Comparison of ENCODE assay signal across 11 mouse cellular contexts in genomic region chr2:31067059-31067595, GRCm38 (mm10).
DNase-seq lines count a peak whose midpoint lies in the region; ATAC-seq and TF ChIP-seq lines count a peak whose summit lies in the region.
"Had no signal": no experiment of that assay in that cellular context is flagged by ENCODE, and none has a peak within 500 bp of the region (broad histone marks: within the 10 kb centered on the region; RNA-seq: fewer than 3 reads in every experiment).

No protein-coding gene starts in this region.

- H3K27ac ChIP-seq in ES-Bruce4 (ENCODE audit: insufficient read depth, low read length): peak overlapping the region; percentile 96
- H3K27ac ChIP-seq in forebrain, embryonic 12.5 days: peak overlapping the region; percentile 88
- peak overlapping the region; percentile 42; the same call in 1 of the 2 replicates for H3K27ac ChIP-seq in kidney, embryonic 15.5 days

- ATAC-seq in forebrain, embryonic 12.5 days (ENCODE audit: low FRiP score): 0 out of 2 replicates have a peak, but pooled peaks have one; percentile 17
- ATAC-seq in kidney, embryonic 15.5 days (replicated peaks; ENCODE audit: low FRiP score): no peak
- ATAC-seq: intestine, postnatal 0 days had no signal

- peak overlapping the region; percentile 22 for H3K4me3 ChIP-seq in ES-Bruce4 (ENCODE audit: low read depth, low read length)
- no peak overlapping the region for H3K4me3 ChIP-seq in forebrain, embryonic 12.5 days (replicated peaks)
- H3K4me3 ChIP-seq in kidney, embryonic 15.5 days (replicated peaks): no peak overlapping the region

- WGBS in forebrain, embryonic 12.5 days: 72% methylated on average over 13 of the region's 13 CpGs
- 87% methylated on average over 13 of the region's 13 CpGs for WGBS in kidney, embryonic 15.5 days

- H3K4me2 ChIP-seq in forebrain, embryonic 12.5 days: no peak overlapping the region
- H3K4me2 ChIP-seq in kidney, embryonic 15.5 days: no peak overlapping the region

- no peak for TF ChIP-seq CTCF in ES-Bruce4 (IDR thresholded peaks at IDR 0.05; ENCODE audit: low read depth, low read length)

- peak; percentile 70; the same call in 1 of the 2 replicates for TF ChIP-seq EP300 in ES-Bruce4 (IDR thresholded peaks at IDR 0.05; ENCODE audit: insufficient read depth, low read depth, low read length)

- peak; percentile 8 for DNase-seq in embryo, embryonic 10.5 days (ENCODE audit: low spot score)
- DNase-seq in embryo, embryonic 10 days (ENCODE audit: low spot score): no peak
- no peak for DNase-seq in natural killer cell, adult 2 months (ENCODE audit: low spot score in 2 of 2)
- no peak for DNase-seq in urinary bladder, adult 2 months (ENCODE audit: low spot score)
- no peak for DNase-seq in frontal cortex, postnatal 14 days (ENCODE audit: low spot score in 2 of 2)
- DNase-seq: heart, adult 18-20 months; lung, postnatal 4 days had no signal

- no peaks in the 10 kb centered on the region for H3K27me3 ChIP-seq in ES-Bruce4 (ENCODE audit: control insufficient read depth, insufficient read depth, low read length, poor library complexity, severe bottlenecking)
- H3K27me3 ChIP-seq in forebrain, embryonic 12.5 days: no peaks in the 10 kb centered on the region
- H3K27me3 ChIP-seq in kidney, embryonic 15.5 days: no peaks in the 10 kb centered on the region

- peak overlapping the region; percentile 57 for H3K9ac ChIP-seq in ES-Bruce4 (ENCODE audit: low read depth, poor library complexity, severe bottlenecking)
- H3K9ac ChIP-seq in forebrain, embryonic 12.5 days: no peak overlapping the region
- H3K9ac ChIP-seq in kidney, embryonic 15.5 days: no peak overlapping the region

- no peak for TF ChIP-seq POLR2A in ES-Bruce4 (IDR thresholded peaks at IDR 0.05; ENCODE audit: insufficient read depth, low read length)

- H3K4me1 ChIP-seq in ES-Bruce4 (ENCODE audit: control insufficient read depth, insufficient read depth, low read length): peaks cover 12% of the 10 kb centered on the region
- peaks cover 22% of the 10 kb centered on the region for H3K4me1 ChIP-seq in forebrain, embryonic 12.5 days
- peaks cover 30% of the 10 kb centered on the region for H3K4me1 ChIP-seq in kidney, embryonic 15.5 days

- no peaks in the 10 kb centered on the region for H3K9me3 ChIP-seq in ES-Bruce4 (replicated peaks; ENCODE audit: control insufficient read depth, insufficient read depth, low read length, poor library complexity, severe bottlenecking)
- H3K9me3 ChIP-seq in forebrain, embryonic 12.5 days: no peaks in the 10 kb centered on the region
- H3K9me3 ChIP-seq in kidney, embryonic 15.5 days (replicated peaks): no peaks in the 10 kb centered on the region

- no peaks in the 10 kb centered on the region for H3K36me3 ChIP-seq in ES-Bruce4 (ENCODE audit: control insufficient read depth, insufficient read depth, low read length, poor library complexity, severe bottlenecking)
- no peaks in the 10 kb centered on the region for H3K36me3 ChIP-seq in forebrain, embryonic 12.5 days (replicated peaks)
- H3K36me3 ChIP-seq in kidney, embryonic 15.5 days: peaks cover 14% of the 10 kb centered on the region

Comparison
In these comparisons a context has a peak if more than half of its experiments do, and no peak if none do; other contexts are left out.
1. H3K27ac ChIP-seq: peak in every context shown above with its lines; median percentile 96 in ES-Bruce4; 88 in forebrain, embryonic 12.5 days; 42 in kidney, embryonic 15.5 days.